Mouse (Mus musculus): ENCODE measurements at regions not wholly inside any gene's neighbourhood (a gene's known extent, or its start where the extent isn't known, plus 50 kb on each side); places are given as distances from the start of the nearest gene placed in this dataset.

DNA sequence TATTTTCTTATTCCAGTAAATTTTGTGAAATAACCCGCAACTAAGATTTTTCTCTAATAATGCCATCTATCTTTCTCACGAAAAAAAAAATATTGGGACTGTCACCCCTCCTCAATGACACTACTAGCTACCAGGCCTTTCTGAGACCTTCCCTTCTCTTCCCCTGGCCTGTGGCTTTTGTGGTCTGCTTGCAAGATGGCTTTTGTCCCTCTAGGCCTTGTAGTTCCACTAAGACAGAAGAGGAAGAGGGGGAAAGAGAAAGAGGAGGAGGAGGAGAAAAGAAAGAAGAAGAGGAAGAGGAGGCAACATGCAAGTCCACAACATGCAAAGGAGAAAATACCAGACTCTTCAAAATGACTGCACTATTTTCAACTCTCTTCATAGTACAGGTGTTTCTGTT is 590.9 kb upstream of the Sall1 start:
- DNase-seq = no peak

DNA sequence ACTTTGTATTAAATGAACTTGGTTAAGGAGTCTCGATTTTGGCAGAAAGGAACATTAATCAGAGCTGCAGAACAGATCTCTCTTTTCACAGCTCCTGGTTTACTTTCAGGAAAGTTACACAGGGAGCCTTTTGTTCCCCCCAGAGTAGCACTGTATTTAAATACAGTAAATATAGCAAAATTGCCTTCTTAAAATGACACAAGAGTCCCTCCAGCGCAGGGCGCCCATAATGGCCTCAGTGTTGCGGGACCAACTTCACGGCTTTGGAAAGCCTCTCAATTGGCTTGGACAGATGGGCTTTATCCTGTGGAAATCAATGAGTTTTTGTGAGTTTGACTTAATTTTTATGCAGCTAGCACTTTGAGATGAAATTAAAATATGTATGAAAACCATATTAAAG is 588.3 kb upstream of the Sall1 start:
- no peak for DNase-seq

DNA sequence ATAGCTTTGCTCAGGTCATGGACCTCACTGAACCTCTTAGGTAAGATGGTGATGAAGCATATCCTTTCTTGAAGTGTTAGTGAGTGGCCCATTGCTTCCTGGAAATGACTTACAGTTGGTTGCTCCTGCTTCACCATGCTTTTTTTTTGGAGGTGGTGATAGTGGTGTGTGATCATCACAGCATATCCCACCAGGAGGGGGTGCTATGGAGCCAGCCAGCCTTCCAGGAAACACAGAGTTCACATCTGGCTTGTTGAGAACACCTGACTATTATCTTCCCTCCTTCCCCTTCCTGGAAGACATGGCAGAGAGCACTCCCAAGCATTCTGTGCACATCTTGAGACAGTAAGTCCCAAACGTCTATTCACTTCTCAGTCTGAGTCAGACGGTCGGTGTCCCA is 586.6 kb upstream of the Sall1 start:
- peak in 1 of 2 experiments; percentile 3 for DNase-seq

DNA sequence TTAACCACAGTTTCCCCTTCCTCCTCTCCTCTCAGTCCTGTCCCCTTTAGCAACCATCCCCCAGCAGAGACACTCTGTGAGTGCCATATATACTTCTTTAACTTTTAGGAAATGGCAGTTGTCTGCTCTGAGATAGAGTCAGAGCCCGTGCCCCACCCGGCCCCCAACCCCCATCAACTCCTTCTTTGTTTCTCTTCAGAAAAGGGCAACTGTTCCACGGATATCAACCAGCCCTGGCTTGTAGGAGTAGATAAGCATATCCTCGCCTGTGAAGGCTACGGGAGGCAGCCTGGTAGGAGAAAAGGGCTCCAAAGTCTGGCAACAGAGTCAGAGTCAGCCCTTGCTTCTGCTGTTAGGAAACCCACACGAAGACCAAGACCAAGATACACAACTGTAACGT is 574.1 kb upstream of the Sall1 start:
- no peak for DNase-seq

DNA sequence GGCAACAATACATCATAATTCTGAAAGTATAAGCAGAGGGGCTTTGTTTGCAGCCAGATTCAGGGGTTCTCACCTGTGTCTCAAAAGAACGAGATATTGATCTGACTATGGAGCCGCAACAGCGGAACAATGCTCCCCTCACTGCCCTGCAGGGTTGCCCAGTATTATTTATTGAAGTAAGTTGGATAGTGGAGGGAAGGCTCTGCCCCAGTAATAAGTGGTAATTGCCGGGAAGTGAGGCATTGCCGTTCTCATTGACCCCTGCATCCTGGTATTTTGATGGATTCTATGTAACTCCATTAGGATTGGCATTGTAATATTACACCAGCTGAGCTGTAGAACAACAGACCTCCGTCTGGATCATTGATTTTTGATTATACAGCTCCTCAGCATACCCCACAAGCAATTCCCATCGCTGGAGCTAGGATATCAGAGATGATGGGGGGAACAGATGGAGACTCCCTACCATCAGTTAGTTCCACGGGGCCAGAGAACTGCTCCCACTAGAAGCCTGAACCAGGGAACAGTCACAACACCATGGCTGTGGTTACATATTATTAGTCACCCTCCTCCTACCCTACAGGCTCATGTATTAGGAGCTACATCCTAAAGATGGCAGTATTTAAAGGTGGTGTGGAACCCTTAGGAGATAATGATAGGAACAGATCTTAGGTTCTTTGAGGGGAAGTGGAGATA is 572.0 kb upstream of the Sall1 start:
- no peak for DNase-seq

DNA sequence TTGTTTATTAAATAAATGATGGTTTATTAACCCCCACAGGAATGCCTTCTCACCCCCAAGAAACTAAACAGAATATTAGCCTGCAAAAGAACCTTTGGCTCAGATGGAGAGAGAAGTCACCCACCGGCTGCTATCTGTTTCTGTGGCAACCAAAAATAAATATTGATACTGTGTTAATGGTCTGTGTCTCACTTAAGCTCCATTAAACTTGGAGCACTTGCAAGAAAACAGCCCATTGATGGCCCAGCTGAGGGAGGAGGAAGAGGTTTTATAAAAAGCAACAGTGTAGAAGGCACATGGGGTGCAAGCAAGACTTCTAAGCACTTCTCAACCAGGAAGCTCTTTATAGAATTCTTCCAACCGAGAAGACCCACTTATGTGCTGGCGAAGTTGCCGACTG is 565.1 kb upstream of the Sall1 start:
- DNase-seq = no peak

DNA sequence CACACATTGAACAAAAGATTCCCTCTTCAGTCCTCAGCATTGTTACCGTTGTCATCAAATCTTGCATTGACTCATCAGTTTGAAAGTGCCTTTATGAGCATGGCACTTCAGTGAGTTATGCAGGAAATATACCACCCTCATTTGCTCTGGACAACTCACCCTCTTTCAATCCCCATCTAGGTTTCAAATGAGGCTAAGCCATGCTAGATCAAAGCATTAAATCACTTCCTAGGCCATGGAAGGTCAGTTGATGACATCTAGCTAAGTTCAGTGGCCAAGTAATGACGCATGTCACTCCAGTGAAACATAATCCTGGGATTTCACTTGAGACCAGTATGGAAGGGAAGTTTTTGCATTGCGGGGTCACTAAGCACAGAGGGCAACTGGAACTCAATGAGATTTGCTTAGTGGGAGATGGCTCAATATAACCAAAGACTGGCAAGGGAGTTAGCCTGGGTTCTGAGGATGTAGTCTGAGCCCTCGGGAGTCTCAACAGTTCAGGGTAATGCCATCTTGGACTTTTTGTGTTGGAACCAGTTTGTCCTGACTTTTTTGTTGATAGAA is 562.0 kb upstream of the Sall1 start:
- no peak for DNase-seq

DNA sequence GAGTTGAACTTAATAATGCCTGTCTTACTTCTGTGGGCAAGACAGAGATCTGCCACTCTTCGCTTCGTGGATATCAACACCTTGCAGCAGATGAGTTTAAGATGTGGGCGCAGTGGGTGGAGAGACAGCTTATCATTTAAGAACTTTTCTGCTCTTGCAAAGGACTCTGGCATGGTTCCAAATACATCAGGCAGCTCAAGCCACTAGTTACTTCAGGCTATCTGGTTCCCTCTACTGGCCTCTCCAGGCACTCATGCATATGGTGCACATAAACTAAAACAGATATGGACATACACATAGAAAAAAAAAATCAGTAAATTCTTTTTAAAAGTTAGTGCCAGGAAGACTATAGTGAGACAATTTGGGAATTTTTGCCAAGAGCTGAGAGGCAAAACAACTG is 560.5 kb upstream of the Sall1 start:
- no peak for DNase-seq

DNA sequence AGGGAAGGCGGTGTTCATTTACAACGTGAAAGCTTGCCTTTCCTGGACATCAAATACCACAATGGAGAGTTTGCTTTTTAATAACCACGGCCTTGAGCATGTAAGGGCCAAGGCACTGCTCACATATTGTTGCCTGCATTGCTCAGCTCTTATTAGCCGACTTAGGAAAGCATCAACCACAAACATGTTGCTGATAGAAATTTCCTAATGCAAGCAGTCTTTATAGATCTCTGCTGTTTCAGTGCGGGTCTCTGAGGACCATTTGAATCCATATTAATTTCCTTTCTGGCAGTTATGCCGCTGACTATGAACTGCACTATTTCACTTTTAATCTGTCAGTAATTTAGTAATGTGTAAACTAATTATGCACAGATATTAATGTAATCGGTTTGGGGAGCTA is 552.4 kb upstream of the Sall1 start:
- DNase-seq = no peak

DNA sequence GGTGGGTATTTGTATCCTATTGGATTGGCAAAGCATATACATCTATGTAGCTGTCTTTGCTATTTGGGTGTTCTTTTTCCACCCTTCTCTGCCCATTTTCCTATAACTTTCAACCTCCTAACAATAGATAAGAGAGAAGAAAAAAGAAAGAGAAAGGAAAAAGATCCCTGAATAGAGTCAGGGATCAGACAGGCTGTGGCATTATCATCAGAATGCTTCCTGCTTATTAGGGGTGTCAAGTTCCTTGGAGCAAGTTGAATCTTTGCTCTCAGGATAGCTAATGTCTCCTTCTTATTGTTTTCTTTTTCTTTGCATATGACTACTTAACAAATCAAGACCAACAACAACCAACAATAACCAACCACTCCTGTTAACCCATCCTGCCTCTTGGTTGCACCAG is 539.1 kb upstream of the Sall1 start:
- no peak for DNase-seq

DNA sequence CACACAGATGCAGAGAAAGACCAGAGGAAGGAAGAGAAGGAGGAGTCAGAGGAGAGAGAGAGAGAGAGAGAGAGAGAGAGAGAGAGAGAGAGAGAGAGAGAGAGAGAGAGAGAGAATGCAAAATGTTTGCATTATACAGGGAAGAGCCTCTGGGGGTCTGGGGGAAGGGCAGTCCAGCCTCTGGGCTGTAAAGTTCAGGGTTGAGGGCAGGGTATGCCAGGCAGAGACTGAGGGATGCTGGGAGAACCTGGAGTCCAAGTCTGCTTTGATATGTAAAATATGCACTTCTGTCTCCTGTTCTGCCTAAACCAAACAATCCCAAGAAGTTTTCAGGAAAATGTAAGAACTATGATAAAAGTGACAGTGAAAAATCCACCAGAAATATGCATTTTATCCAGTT is 538.6 kb upstream of the Sall1 start:
- no peak for DNase-seq

DNA sequence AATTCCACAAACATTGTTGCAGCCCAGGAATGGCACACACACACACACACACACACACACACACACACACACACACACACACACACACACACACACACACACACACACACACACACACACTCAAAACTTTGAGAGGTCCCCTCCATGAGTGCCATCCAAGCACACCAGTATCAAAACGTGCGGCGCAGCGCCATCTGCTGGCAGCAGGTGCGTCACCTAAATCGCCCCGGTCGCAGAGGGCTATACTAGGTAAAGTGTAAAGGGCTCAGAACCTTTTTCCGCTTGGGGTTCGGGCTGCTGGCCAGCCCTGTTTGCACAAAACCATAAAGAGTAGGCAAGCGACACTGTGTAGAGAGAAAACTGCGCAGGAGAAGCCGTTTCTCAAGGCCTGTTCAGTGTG is 527.9 kb upstream of the Sall1 start:
- DNase-seq = peak; percentile 27 to 46

DNA sequence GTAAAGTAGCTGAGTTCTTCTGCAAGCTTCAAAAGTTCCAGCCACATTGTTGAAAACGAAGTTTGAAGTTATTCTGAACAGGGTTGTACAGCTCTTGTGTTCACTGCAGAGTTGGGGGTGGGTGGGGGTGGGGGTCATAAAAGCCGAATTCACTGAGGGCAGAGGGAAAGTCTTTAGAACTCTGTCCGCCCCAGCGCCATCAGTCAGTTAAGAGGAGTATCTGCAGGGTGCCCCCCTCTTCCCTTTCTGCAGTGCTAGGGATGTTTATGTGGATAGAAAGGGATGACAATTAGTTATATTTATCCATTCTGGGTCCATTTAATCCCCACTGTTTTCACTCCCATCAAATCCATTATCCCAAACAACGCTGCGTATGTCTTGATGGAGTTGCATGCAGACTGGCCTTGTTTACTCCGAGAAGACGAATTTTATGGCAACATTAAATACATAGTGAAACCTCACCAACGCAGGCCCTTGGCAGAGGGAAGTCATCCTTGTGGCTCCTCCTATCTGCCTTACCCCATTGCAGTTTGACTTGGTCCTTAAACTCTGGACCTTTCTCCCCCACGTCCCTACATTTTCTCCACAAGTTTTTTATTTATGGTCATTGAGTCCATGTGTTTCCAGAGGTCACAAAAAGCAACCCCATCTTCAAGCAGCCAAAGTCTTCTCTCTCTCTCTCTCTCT is 526.8 kb upstream of the Sall1 start:
- no peak for DNase-seq

DNA sequence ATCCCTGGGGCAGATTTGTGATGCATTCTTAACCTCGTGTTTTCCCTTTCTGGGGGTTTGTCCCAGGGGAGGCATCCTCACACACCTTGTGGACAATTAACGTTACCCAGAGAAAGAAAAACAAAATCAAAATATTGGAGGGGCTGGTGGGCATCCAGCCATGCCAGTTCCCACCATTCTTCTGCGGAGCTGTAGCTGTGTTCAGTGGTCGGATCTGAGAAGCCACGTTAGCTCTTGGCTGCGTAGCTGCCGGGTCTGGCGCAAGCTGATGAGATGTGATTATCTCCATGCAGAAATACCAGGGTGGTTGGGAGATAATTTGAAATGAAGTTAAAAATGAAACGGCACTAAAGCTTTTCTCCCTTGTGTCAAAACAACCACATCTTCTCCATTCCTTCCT is 525.4 kb upstream of the Sall1 start:
- DNase-seq = no peak

DNA sequence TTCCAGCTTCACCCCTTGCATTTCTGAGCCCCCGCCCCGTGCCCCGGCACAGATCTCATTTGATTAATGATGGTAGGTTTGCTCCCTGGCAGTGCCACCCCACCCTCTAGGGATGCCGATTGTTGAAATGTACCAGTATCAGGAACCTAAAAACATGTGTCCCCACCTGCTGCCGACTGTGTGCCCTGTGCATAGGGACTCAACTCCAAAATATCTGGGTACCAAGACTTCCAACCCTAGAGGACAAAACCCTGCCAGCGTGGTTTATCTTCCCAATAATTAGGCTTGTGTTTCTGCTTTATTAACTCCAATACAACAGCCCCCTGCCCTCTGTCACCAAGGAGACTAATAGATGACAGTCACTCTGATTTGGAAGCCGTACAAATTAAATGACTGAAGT is 524.7 kb upstream of the Sall1 start:
- no peak for DNase-seq

DNA sequence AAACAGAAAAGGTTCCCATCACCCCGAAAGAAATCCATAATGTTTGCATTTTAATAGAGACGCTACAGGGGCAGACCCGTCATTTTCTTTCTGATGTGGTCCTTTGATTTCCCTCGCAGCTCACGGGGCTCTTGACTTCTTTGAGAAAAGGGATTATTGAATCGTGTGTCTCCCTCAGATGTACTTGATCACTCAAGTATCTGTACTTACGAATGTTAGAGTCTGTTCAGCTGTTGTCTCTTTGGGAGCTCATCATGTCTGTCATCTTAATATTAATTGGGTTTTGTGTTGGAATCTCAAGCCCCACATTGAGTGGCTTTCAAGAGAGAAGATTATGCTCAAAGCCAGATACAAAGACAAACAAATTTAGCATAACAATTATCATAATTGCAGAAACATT is 523.0 kb upstream of the Sall1 start:
- DNase-seq = no peak

DNA sequence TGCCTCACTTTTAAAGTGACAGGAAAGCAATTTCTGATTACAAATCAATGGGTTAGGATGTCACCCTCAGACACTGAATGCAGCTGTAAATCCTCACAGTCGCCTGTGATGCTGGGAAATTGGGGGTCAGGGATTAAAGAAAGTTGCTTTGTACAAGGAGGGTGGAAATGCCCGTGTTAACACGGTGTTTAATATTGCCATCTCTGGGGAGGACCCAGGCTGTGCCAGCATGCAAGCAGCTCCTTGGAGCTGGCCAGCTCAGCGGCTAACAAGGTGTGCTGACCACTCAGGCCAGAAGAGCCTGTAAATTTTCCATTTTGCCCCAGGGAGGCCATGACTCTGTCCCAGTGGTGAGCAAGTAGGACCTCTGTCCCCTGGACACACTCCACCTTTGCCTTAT is 522.5 kb upstream of the Sall1 start:
- DNase-seq = no peak

DNA sequence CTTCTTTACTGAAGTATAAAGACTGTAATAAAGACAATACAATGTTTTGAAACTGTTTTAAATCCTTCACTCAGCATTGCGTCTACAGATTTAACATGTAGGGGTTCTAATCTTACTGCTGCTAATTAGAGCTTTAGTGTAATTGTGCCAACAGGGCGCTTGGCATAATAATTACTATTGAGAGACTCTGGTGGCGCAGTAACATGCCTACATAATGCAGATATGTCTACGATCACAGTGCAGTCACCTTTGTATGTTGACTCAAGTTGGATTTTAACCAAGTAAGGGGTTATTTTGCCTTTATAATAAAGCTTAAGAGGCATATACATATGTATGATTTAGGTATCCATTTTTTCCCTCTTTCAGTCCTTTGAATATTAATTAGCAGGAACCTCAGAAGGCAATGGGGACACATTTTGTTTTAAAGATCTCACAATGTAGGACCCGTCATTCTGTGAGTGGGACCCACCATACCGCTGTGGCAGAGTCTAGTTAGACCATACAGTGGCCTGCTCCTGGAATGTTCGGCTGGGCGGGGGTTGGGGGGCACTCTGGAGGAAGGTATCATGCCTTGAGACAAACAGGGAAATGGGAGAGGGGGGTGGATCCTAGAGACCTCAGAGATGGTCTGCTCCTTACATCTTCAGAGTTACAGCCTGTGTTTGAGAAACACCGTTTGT is 521.3 kb upstream of the Sall1 start:
- no peak for DNase-seq

DNA sequence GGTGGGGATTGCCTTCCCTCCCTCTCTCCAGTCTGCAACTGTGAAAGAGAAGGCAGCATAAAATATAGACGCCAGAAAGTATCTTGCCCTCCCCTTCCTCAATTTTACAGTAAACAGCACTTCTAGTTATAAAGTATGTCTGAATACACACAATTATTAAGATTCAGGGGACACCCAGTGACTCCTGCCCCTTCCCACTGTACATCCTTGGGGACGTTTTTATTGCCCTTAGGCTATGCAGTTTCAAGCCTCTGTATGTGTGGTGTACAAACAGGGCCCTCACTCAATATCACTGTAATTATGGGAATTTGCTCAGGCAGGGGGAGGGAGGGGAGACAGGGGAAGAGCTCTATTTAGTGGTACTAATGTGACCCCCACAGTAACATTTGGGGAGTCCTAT is 519.6 kb upstream of the Sall1 start:
- no peak for DNase-seq

DNA sequence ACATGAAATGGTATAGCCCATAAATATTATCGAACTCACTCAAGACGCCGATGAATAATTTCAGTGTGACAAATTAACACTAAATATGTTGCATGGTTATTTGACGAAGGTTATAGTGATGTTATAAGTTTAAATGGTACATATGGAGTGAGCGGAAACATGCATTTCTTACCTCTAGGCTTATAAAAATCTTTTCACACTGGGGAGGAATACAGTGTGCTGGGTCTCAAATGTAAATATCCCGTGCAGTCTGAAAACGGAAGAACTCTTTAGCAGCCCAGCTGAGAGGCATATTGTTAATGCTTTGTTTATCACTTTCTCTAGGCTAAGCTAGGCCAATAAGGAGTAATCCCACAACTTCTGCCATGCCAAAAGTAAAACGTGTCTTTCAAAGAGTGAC is 518.6 kb upstream of the Sall1 start:
- no peak for DNase-seq

DNA sequence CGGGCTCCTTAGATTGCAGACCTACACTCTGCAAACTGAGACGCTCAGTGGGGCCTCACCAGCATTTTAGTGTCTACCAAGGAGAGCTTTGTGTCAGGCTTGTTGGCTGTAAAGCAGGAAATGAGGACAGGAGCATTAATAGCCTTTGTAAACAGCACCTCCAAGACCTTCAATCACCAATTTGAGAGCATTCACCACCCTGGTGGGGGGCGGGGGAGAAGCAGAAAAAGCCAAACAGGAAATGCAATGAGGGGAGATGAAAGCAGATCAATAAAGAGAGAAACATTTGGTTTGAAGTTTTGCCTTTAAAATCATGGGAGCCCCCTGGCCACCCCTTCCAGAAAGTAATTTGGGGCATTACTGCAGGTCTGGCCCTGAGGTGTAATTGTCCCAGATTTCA is 497.3 kb upstream of the Sall1 start:
- DNase-seq = no peak

DNA sequence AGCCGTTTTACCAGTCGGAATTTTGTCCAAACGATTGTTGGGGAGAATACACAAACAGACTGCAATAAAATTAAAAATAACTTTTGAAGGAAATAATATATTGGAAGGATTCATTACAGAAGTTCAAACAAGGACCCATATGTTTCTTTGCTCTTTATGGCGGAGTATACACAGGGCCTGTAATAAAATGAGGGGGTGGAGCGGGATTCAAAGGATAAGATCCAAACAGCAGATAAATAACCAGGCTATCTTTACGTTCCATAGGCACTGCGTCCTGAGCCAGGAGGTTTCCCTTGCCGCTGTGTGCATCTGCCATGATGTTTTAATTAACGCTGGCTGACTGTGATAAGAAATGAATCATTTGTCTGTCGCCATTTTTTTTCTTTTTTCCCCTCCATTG is 490.6 kb upstream of the Sall1 start:
- no peak for DNase-seq

DNA sequence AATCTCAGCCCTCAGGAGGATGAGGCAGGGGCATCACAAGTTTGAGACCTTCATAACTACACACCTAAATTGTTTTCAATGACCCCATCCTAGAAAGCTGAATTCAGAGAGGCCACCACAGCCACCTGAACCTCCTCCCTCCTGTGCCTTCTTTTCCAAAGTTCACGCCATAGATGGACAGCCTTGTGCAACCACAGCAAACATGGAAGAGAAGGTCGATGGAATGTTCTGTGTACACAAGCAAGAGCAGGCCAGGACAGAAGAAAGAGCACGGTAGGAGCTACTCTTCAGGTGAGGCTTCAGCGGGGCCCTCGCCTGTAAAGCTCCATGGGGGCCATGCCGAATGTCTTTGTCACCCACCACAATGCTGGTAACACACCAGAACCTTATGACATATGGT is 481.1 kb upstream of the Sall1 start:
- DNase-seq = no peak

DNA sequence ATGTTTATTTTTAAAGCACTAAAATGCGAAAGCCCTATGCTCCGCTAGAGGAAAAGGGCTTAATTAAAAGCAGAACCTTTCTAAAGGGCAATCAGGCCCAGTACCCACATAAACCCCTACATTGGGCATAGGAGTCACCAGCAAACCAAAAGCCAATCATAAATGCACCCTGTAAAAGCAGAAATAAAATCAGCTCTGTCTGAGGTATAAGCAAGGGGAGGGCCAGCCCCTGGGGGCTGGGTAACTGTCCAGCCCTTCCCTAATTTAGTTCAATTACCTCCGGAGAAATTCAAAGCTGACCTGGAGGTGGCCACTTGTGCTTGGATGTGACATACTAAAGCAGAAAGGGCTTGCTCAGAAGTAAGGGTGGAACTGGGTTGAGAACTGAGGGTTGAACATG is 479.4 kb upstream of the Sall1 start:
- no peak for DNase-seq

Data from lung, adult 18-20 months (tissue).